Mouse (Mus musculus): ENCODE results near the gene Psma6. TPM values are rescaled to one million over a fixed set of nuclear protein-coding genes. Genes with fewer than 3 reads are reported as not detected.

Gene Psma6
- polyA plus RNA-seq, 1 experiment from 2014 or later: 389 TPM

GRCm38 (mm10) chr12:55463992-55464845 lies 80.2 kb downstream of the Psma6 start:
- Histone ChIP-seq H3K4me2 (ENCODE audit: low read depth, low read length) (peak overlapping the region; percentile 47), H3K4me3 (ENCODE audit: low read length) (peak overlapping the region; percentile 26)
- ATAC-seq (ENCODE audit: low read depth): peak; percentile 25; the same call in 1 of the 2 replicates

GRCm38 (mm10) chr12:55464846-55465361 lies 80.9 kb downstream of the Psma6 start:
- no peaks in the 10 kb centered on the region for H3K9me3 ChIP-seq (ENCODE audit: control insufficient read depth, low read length)
- H3K4me1 ChIP-seq (replicated peaks; ENCODE audit: control insufficient read depth, insufficient read depth, low read length): peaks cover 69% of the 10 kb centered on the region
- H3K36me3 ChIP-seq (ENCODE audit: control insufficient read depth, insufficient read depth, low read length): no peaks in the 10 kb centered on the region
- WGBS: 27% methylated on average over 14 of the region's 14 CpGs
- H3K27me3 ChIP-seq (ENCODE audit: control insufficient read depth, insufficient read depth, low read depth, low read length): no peaks in the 10 kb centered on the region
- no peak overlapping the region for H3K9ac ChIP-seq (ENCODE audit: low read length)
- peak overlapping the region; percentile 78 for H3K27ac ChIP-seq (ENCODE audit: low read length)
- 0 out of 2 replicates have a peak, but pooled peaks have one; percentile 19 for ATAC-seq (ENCODE audit: low read depth)
- H3K4me2 ChIP-seq (ENCODE audit: low read depth, low read length): peak overlapping the region; percentile 47
- H3K4me3 ChIP-seq (ENCODE audit: low read length): peak overlapping the region; percentile 26

More at GRCm38 (mm10) chr12:55463992-55464845, 80.2 kb downstream of the Psma6 start:
- WGBS: 10% methylated on average over 16 of the region's 16 CpGs
- no peaks in the 10 kb centered on the region for H3K9me3 ChIP-seq (ENCODE audit: control insufficient read depth, low read length)
- H3K27ac ChIP-seq (ENCODE audit: low read length): peak overlapping the region; percentile 78
- H3K27me3 ChIP-seq (ENCODE audit: control insufficient read depth, insufficient read depth, low read depth, low read length): no peaks in the 10 kb centered on the region
- H3K36me3 ChIP-seq (ENCODE audit: control insufficient read depth, insufficient read depth, low read length): no peaks in the 10 kb centered on the region
- peaks cover 73% of the 10 kb centered on the region for H3K4me1 ChIP-seq (replicated peaks; ENCODE audit: control insufficient read depth, insufficient read depth, low read length)
- H3K9ac ChIP-seq (ENCODE audit: low read length): peak overlapping the region; percentile 32

- H3K9ac ChIP-seq (ENCODE audit: low read length): no peak overlapping the region
- H3K36me3 ChIP-seq (ENCODE audit: control insufficient read depth, insufficient read depth, low read length): no peaks in the 10 kb centered on the region
- no peaks in the 10 kb centered on the region for H3K27me3 ChIP-seq (ENCODE audit: control insufficient read depth, insufficient read depth, low read depth, low read length)
- peaks cover 70% of the 10 kb centered on the region for H3K4me1 ChIP-seq (replicated peaks; ENCODE audit: control insufficient read depth, insufficient read depth, low read length)
- ATAC-seq (ENCODE audit: low read depth): no peak
- 75% methylated on average over 17 of the region's 17 CpGs for WGBS
- H3K27ac ChIP-seq (ENCODE audit: low read length): no peak overlapping the region
- H3K9me3 ChIP-seq (ENCODE audit: control insufficient read depth, low read length): no peaks in the 10 kb centered on the region
- H3K4me3 ChIP-seq (ENCODE audit: low read length): no peak overlapping the region
- no peak overlapping the region for H3K4me2 ChIP-seq (ENCODE audit: low read depth, low read length)
Observed at GRCm38 (mm10) chr12:55465401-55465983, 81.5 kb downstream of the Psma6 start.

- H3K4me1 ChIP-seq (replicated peaks; ENCODE audit: control insufficient read depth, insufficient read depth, low read length): peaks cover 67% of the 10 kb centered on the region
- ATAC-seq (ENCODE audit: low read depth): no peak
- H3K9ac ChIP-seq (ENCODE audit: low read length): peak overlapping the region; percentile 11; the same call in 1 of the 2 replicates
- no peaks in the 10 kb centered on the region for H3K9me3 ChIP-seq (ENCODE audit: control insufficient read depth, low read length)
- 68% methylated on average over 7 of the region's 7 CpGs for WGBS
- H3K27me3 ChIP-seq (ENCODE audit: control insufficient read depth, insufficient read depth, low read depth, low read length): no peaks in the 10 kb centered on the region
- peak overlapping the region; percentile 4; the same call in 1 of the 2 replicates for H3K27ac ChIP-seq (ENCODE audit: low read length)
- no peak overlapping the region for H3K4me3 ChIP-seq (ENCODE audit: low read length)
- no peak overlapping the region for H3K4me2 ChIP-seq (ENCODE audit: low read depth, low read length)
- H3K36me3 ChIP-seq (ENCODE audit: control insufficient read depth, insufficient read depth, low read length): no peaks in the 10 kb centered on the region
Observed at GRCm38 (mm10) chr12:55466088-55466701, 82.2 kb downstream of the Psma6 start.

GRCm38 (mm10) chr12:55466816-55467215 lies 82.8 kb downstream of the Psma6 start:
- H3K4me1 ChIP-seq (replicated peaks; ENCODE audit: control insufficient read depth, insufficient read depth, low read length): peaks cover 61% of the 10 kb centered on the region
- 52% methylated on average over 5 of the region's 5 CpGs for WGBS
- ATAC-seq (ENCODE audit: low read depth): no peak
- no peaks in the 10 kb centered on the region for H3K9me3 ChIP-seq (ENCODE audit: control insufficient read depth, low read length)
- no peak overlapping the region for H3K4me2 ChIP-seq (ENCODE audit: low read depth, low read length)
- H3K4me3 ChIP-seq (ENCODE audit: low read length): no peak overlapping the region
- peak overlapping the region; percentile 4; the same call in 1 of the 2 replicates for H3K27ac ChIP-seq (ENCODE audit: low read length)
- H3K36me3 ChIP-seq (ENCODE audit: control insufficient read depth, insufficient read depth, low read length): no peaks in the 10 kb centered on the region
- no peak overlapping the region for H3K9ac ChIP-seq (ENCODE audit: low read length)
- no peaks in the 10 kb centered on the region for H3K27me3 ChIP-seq (ENCODE audit: control insufficient read depth, insufficient read depth, low read depth, low read length)

- no peak overlapping the region for H3K4me2 ChIP-seq (ENCODE audit: low read depth, low read length)
- H3K9ac ChIP-seq (ENCODE audit: low read length): no peak overlapping the region
- H3K27ac ChIP-seq (ENCODE audit: low read length): no peak overlapping the region
- no peaks in the 10 kb centered on the region for H3K27me3 ChIP-seq (ENCODE audit: control insufficient read depth, insufficient read depth, low read depth, low read length)
- H3K4me1 ChIP-seq (replicated peaks; ENCODE audit: control insufficient read depth, insufficient read depth, low read length): peaks cover 54% of the 10 kb centered on the region
- ATAC-seq (ENCODE audit: low read depth): no peak
- WGBS: 47% methylated on average over 10 of the region's 10 CpGs
- no peaks in the 10 kb centered on the region for H3K9me3 ChIP-seq (ENCODE audit: control insufficient read depth, low read length)
- no peaks in the 10 kb centered on the region for H3K36me3 ChIP-seq (ENCODE audit: control insufficient read depth, insufficient read depth, low read length)
- no peak overlapping the region for H3K4me3 ChIP-seq (ENCODE audit: low read length)
Observed at GRCm38 (mm10) chr12:55467331-55468180, 83.5 kb downstream of the Psma6 start.

Other genes starting within 250 kb of the Psma6 start
- gene Srp54b, start 229.1 kb upstream of the Psma6 start, polyA plus RNA-seq (2015; fragmentation: Nextera tagmentation; extraction: Ambion mirVana): 52.7 and 54.6 TPM in 2 replicates
- gene 1700047I17Rik2, start 184.6 kb upstream of the Psma6 start, polyA plus RNA-seq (2015; fragmentation: Nextera tagmentation; extraction: Ambion mirVana): 5.1 and 8.8 TPM in 2 replicates
- 63.8 and 72.7 TPM in 2 replicates for gene Srp54c, start 154.1 kb upstream of the Psma6 start, polyA plus RNA-seq (2015; fragmentation: Nextera tagmentation; extraction: Ambion mirVana)
- 13.2 and 16.6 TPM in 2 replicates for gene 1110008L16Rik, start 84.6 kb upstream of the Psma6 start, polyA plus RNA-seq (2015; fragmentation: Nextera tagmentation; extraction: Ambion mirVana)
- 11.4 and 11.6 TPM in 2 replicates for gene Ppp2r3c, start 81.2 kb upstream of the Psma6 start, polyA plus RNA-seq (2015; fragmentation: Nextera tagmentation; extraction: Ambion mirVana)
- gene Nfkbia, start 108.4 kb downstream of the Psma6 start, polyA plus RNA-seq (2015; fragmentation: Nextera tagmentation; extraction: Ambion mirVana): 130 and 136 TPM in 2 replicates
- not detected in 2 replicates for gene Aldoart2, start 181.0 kb downstream of the Psma6 start, polyA plus RNA-seq (2015; fragmentation: Nextera tagmentation; extraction: Ambion mirVana)
- gene Insm2, start 215.2 kb downstream of the Psma6 start, polyA plus RNA-seq (2015; fragmentation: Nextera tagmentation; extraction: Ambion mirVana): 0.13 and 0.20 TPM in 2 replicates

Data from lung, embryonic 16.5 days (tissue).